23 mouse cellular contexts compared by ENCODE assay signal in genomic region chr4:134002903-134003302, GRCm38 (mm10). TPM values are rescaled to one million over a fixed set of nuclear protein-coding genes. Genes with fewer than 3 reads are reported as not detected.
DNase-seq lines count a peak whose midpoint lies in the region; ATAC-seq lines count a peak whose summit lies in the region.
"Had no signal": no experiment of that assay in that cellular context is flagged by ENCODE, and none has a peak within 500 bp of the region (broad histone marks: within the 10 kb centered on the region; RNA-seq: fewer than 3 reads in every experiment).

No protein-coding gene starts in this region.

- no peak for ATAC-seq in forebrain, embryonic 15.5 days (replicated peaks)
- peak; percentile 57 for ATAC-seq in midbrain, embryonic 11.5 days (ENCODE audit: low FRiP score)
- ATAC-seq in midbrain, embryonic 16.5 days: no peak
- ATAC-seq: activated CD4-positive, CD25-positive, alpha-beta regulatory T cell, adult 4 months; intestine, embryonic 15.5 days; Patski had no signal

- peaks cover 75% of the 10 kb centered on the region for H3K4me1 ChIP-seq in forebrain, embryonic 10.5 days
- peaks cover 21% of the 10 kb centered on the region for H3K4me1 ChIP-seq in forebrain, embryonic 15.5 days
- peaks cover 39% of the 10 kb centered on the region for H3K4me1 ChIP-seq in midbrain, embryonic 11.5 days (ENCODE audit: control insufficient read depth, insufficient read depth, low read length)
- peaks cover 11% of the 10 kb centered on the region for H3K4me1 ChIP-seq in midbrain, embryonic 16.5 days (ENCODE audit: control insufficient read depth, insufficient read depth, low read length)
- H3K4me1 ChIP-seq in embryonic facial prominence, embryonic 10.5 days: peaks cover 37% of the 10 kb centered on the region

- H3K4me2 ChIP-seq in forebrain, embryonic 15.5 days (replicated peaks): no peak overlapping the region
- H3K4me2 ChIP-seq in midbrain, embryonic 11.5 days: peak overlapping the region; percentile 19; the same call in 1 of the 2 replicates
- no peak overlapping the region for H3K4me2 ChIP-seq in midbrain, embryonic 16.5 days (ENCODE audit: low read length)
- H3K4me2 ChIP-seq: embryonic facial prominence, embryonic 15.5 days; heart, embryonic 11.5 days; heart, embryonic 15.5 days; hindbrain, embryonic 13.5 days; intestine, embryonic 15.5 days had no signal

- no peaks in the 10 kb centered on the region for H3K27me3 ChIP-seq in forebrain, embryonic 10.5 days (ENCODE audit: poor library complexity, severe bottlenecking)
- H3K27me3 ChIP-seq in forebrain, embryonic 15.5 days: no peaks in the 10 kb centered on the region
- H3K27me3 ChIP-seq in midbrain, embryonic 11.5 days (ENCODE audit: control insufficient read depth, insufficient read depth, low read length): no peaks in the 10 kb centered on the region
- H3K27me3 ChIP-seq in midbrain, embryonic 16.5 days (ENCODE audit: control insufficient read depth, insufficient read depth, low read depth, low read length): no peaks in the 10 kb centered on the region
- H3K27me3 ChIP-seq in embryonic facial prominence, embryonic 10.5 days (replicated peaks; ENCODE audit: low read depth, poor library complexity, severe bottlenecking): no peaks in the 10 kb centered on the region
- H3K27me3 ChIP-seq: embryonic facial prominence, embryonic 15.5 days; heart, embryonic 15.5 days; hindbrain, embryonic 13.5 days; intestine, embryonic 15.5 days; Patski had no signal

- no peak overlapping the region for H3K9ac ChIP-seq in forebrain, embryonic 15.5 days (replicated peaks)
- H3K9ac ChIP-seq in midbrain, embryonic 11.5 days (ENCODE audit: low read length): no peak overlapping the region
- no peak overlapping the region for H3K9ac ChIP-seq in midbrain, embryonic 16.5 days (ENCODE audit: low read depth, low read length)
- H3K9ac ChIP-seq: embryonic facial prominence, embryonic 15.5 days; heart, embryonic 15.5 days; hindbrain, embryonic 13.5 days; intestine, embryonic 15.5 days had no signal

- peaks cover 42% of the 10 kb centered on the region for H3K36me3 ChIP-seq in forebrain, embryonic 10.5 days (replicated peaks)
- no peaks in the 10 kb centered on the region for H3K36me3 ChIP-seq in forebrain, embryonic 15.5 days
- H3K36me3 ChIP-seq in midbrain, embryonic 11.5 days (ENCODE audit: control insufficient read depth, insufficient read depth, low read length): peaks cover 6% of the 10 kb centered on the region; the same call in 1 of the 2 replicates
- H3K36me3 ChIP-seq in midbrain, embryonic 16.5 days (ENCODE audit: control insufficient read depth, insufficient read depth, low read length): no peaks in the 10 kb centered on the region
- H3K36me3 ChIP-seq in embryonic facial prominence, embryonic 10.5 days (replicated peaks): peaks cover 44% of the 10 kb centered on the region
- H3K36me3 ChIP-seq: embryonic facial prominence, embryonic 15.5 days; heart, embryonic 15.5 days; intestine, embryonic 15.5 days had no signal

- DNase-seq in forebrain, embryonic 10.5 days (ENCODE audit: extremely low spot score, low spot score): peak; percentile 83
- peak; percentile 85 for DNase-seq in midbrain, embryonic 11.5 days (ENCODE audit: low spot score, missing footprints)
- peak; percentile 33 for DNase-seq in embryonic facial prominence, embryonic 10.5 days (ENCODE audit: low spot score)
- DNase-seq in frontal cortex, postnatal 14 days (ENCODE audit: low spot score in 2 of 2): no peak
- no peak for DNase-seq in Muller cell, postnatal 12 days (ENCODE audit: inconsistent ontology term)
- DNase-seq: adrenal gland, postnatal 14 days; cerebellum, adult 18-20 months; cerebellum, adult 9-11 months; cerebellum, postnatal 36 days; heart, adult 2 months; heart, postnatal 14 days; kidney, adult 18-20 months had no signal

- 18% methylated on average over 5 of the region's 5 CpGs for WGBS in forebrain, embryonic 10.5 days
- WGBS in forebrain, embryonic 15.5 days: 7% methylated on average over 5 of the region's 5 CpGs
- WGBS in midbrain, embryonic 11.5 days: 9% methylated on average over 5 of the region's 5 CpGs
- 9% methylated on average over 5 of the region's 5 CpGs for WGBS in midbrain, embryonic 16.5 days
- WGBS in embryonic facial prominence, embryonic 10.5 days: 42% methylated on average over 5 of the region's 5 CpGs

- H3K27ac ChIP-seq in forebrain, embryonic 10.5 days: peak overlapping the region; percentile 84
- no peak overlapping the region for H3K27ac ChIP-seq in forebrain, embryonic 15.5 days (replicated peaks)
- peak overlapping the region; percentile 51 for H3K27ac ChIP-seq in midbrain, embryonic 11.5 days (ENCODE audit: low read depth, low read length)
- no peak overlapping the region for H3K27ac ChIP-seq in midbrain, embryonic 16.5 days (ENCODE audit: low read length)
- no peak overlapping the region for H3K27ac ChIP-seq in embryonic facial prominence, embryonic 10.5 days (replicated peaks)
- H3K27ac ChIP-seq: embryonic facial prominence, embryonic 15.5 days; heart, adult 2 months; heart, embryonic 15.5 days; hindbrain, embryonic 13.5 days; intestine, embryonic 15.5 days had no signal

- peak overlapping the region; percentile 29; the same call in 1 of the 2 replicates for H3K4me3 ChIP-seq in forebrain, embryonic 10.5 days
- H3K4me3 ChIP-seq in forebrain, embryonic 15.5 days: no peak overlapping the region
- H3K4me3 ChIP-seq in midbrain, embryonic 11.5 days (ENCODE audit: low read depth, low read length): no peak overlapping the region
- H3K4me3 ChIP-seq in midbrain, embryonic 16.5 days (ENCODE audit: low read depth, low read length): no peak overlapping the region
- no peak overlapping the region for H3K4me3 ChIP-seq in embryonic facial prominence, embryonic 10.5 days
- H3K4me3 ChIP-seq: embryonic facial prominence, embryonic 15.5 days; erythroblast, embryonic 14.5 days; heart, adult 2 months; heart, embryonic 15.5 days; hindbrain, embryonic 13.5 days; intestine, embryonic 15.5 days had no signal

- no peaks in the 10 kb centered on the region for H3K9me3 ChIP-seq in forebrain, embryonic 10.5 days
- no peaks in the 10 kb centered on the region for H3K9me3 ChIP-seq in forebrain, embryonic 15.5 days
- H3K9me3 ChIP-seq in midbrain, embryonic 11.5 days (ENCODE audit: control insufficient read depth, low read length): no peaks in the 10 kb centered on the region
- no peaks in the 10 kb centered on the region for H3K9me3 ChIP-seq in midbrain, embryonic 16.5 days (replicated peaks; ENCODE audit: control insufficient read depth, low read length, poor library complexity, severe bottlenecking)
- H3K9me3 ChIP-seq in embryonic facial prominence, embryonic 10.5 days: no peaks in the 10 kb centered on the region
- H3K9me3 ChIP-seq: embryonic facial prominence, embryonic 15.5 days; heart, embryonic 15.5 days; hindbrain, embryonic 13.5 days; intestine, embryonic 15.5 days had no signal

RNA-seq across cellular contexts. Expression of gene Dhdds, which starts 2.2 kb away (rescaled TPM):
- 40.3 and 41.9 TPM in 2 replicates for polyA plus RNA-seq in forebrain, embryonic 10.5 days (2016; fragmentation: Nextera tagmentation; extraction: Ambion mirVana)
- 52.8 and 56.7 TPM in 2 replicates for polyA plus RNA-seq in forebrain, embryonic 15.5 days (2015; fragmentation: Nextera tagmentation; extraction: Ambion mirVana)
- polyA plus RNA-seq in midbrain, embryonic 11.5 days (2014; fragmentation: Nextera tagmentation; extraction: Ambion mirVana): 38.9 and 42.4 TPM in 2 replicates
- polyA plus RNA-seq in midbrain, embryonic 16.5 days (2015; fragmentation: Nextera tagmentation; extraction: Ambion mirVana): 45.7 and 48.6 TPM in 2 replicates
- 41.2 and 42.1 TPM in 2 replicates for polyA plus RNA-seq in embryonic facial prominence, embryonic 10.5 days (2016; fragmentation: Nextera tagmentation; extraction: Ambion mirVana)

RNA-seq across cellular contexts. Expression of gene Lin28a, which starts 15.7 kb away (rescaled TPM):
- polyA plus RNA-seq in forebrain, embryonic 10.5 days (2016; fragmentation: Nextera tagmentation; extraction: Ambion mirVana): 21.6 and 25.7 TPM in 2 replicates
- not detected in 2 replicates for polyA plus RNA-seq in forebrain, embryonic 15.5 days (2015; fragmentation: Nextera tagmentation; extraction: Ambion mirVana)
- polyA plus RNA-seq in midbrain, embryonic 11.5 days (2014; fragmentation: Nextera tagmentation; extraction: Ambion mirVana): 4.7 and 5.6 TPM in 2 replicates
- polyA plus RNA-seq in midbrain, embryonic 16.5 days (2015; fragmentation: Nextera tagmentation; extraction: Ambion mirVana): 0.37 and 0.44 TPM in 2 replicates
- polyA plus RNA-seq in embryonic facial prominence, embryonic 10.5 days (2016; fragmentation: Nextera tagmentation; extraction: Ambion mirVana): 18.7 and 24.2 TPM in 2 replicates
- polyA plus RNA-seq: activated CD4-positive, CD25-positive, alpha-beta regulatory T cell, adult 4 months; C2C12; embryonic facial prominence, embryonic 15.5 days; erythroblast, embryonic 14.5 days; heart, adult 2 months; Patski had no signal

RNA-seq across cellular contexts. Expression of gene Hmgn2, which starts 34.5 kb away (rescaled TPM):
- polyA plus RNA-seq in forebrain, embryonic 10.5 days (2016; fragmentation: Nextera tagmentation; extraction: Ambion mirVana): 3,760 and 3,774 TPM in 2 replicates
- 2,070 and 2,100 TPM in 2 replicates for polyA plus RNA-seq in forebrain, embryonic 15.5 days (2015; fragmentation: Nextera tagmentation; extraction: Ambion mirVana)
- 4,130 and 4,246 TPM in 2 replicates for polyA plus RNA-seq in midbrain, embryonic 11.5 days (2014; fragmentation: Nextera tagmentation; extraction: Ambion mirVana)
- 937 and 974 TPM in 2 replicates for polyA plus RNA-seq in midbrain, embryonic 16.5 days (2015; fragmentation: Nextera tagmentation; extraction: Ambion mirVana)
- polyA plus RNA-seq in embryonic facial prominence, embryonic 10.5 days (2016; fragmentation: Nextera tagmentation; extraction: Ambion mirVana): 2,976 and 3,167 TPM in 2 replicates

RNA-seq across cellular contexts. Expression of gene Zfp683, which starts 50.7 kb away (rescaled TPM):
- not detected in 2 replicates for polyA plus RNA-seq in forebrain, embryonic 10.5 days (2016; fragmentation: Nextera tagmentation; extraction: Ambion mirVana)
- not detected in 2 replicates for polyA plus RNA-seq in forebrain, embryonic 15.5 days (2015; fragmentation: Nextera tagmentation; extraction: Ambion mirVana)
- polyA plus RNA-seq in midbrain, embryonic 11.5 days (2014; fragmentation: Nextera tagmentation; extraction: Ambion mirVana): not detected in 2 replicates
- polyA plus RNA-seq in midbrain, embryonic 16.5 days (2015; fragmentation: Nextera tagmentation; extraction: Ambion mirVana): not detected in 2 replicates
- not detected in 2 replicates for polyA plus RNA-seq in embryonic facial prominence, embryonic 10.5 days (2016; fragmentation: Nextera tagmentation; extraction: Ambion mirVana)
- polyA plus RNA-seq: C2C12; embryonic facial prominence, embryonic 15.5 days; erythroblast, embryonic 14.5 days; heart, adult 2 months; heart, embryonic 11.5 days; heart, embryonic 15.5 days; hindbrain, embryonic 13.5 days; intestine, embryonic 15.5 days; Patski had no signal

RNA-seq across cellular contexts. Expression of gene Crybg2, which starts 57.7 kb away (rescaled TPM):
- polyA plus RNA-seq in forebrain, embryonic 10.5 days (2016; fragmentation: Nextera tagmentation; extraction: Ambion mirVana): 1.7 and 3.5 TPM in 2 replicates
- polyA plus RNA-seq in forebrain, embryonic 15.5 days (2015; fragmentation: Nextera tagmentation; extraction: Ambion mirVana): 1.0 and 1.8 TPM in 2 replicates
- polyA plus RNA-seq in midbrain, embryonic 11.5 days (2014; fragmentation: Nextera tagmentation; extraction: Ambion mirVana): 0.89 and 0.98 TPM in 2 replicates
- 3.8 and 6.6 TPM in 2 replicates for polyA plus RNA-seq in midbrain, embryonic 16.5 days (2015; fragmentation: Nextera tagmentation; extraction: Ambion mirVana)
- 4.1 and 7.1 TPM in 2 replicates for polyA plus RNA-seq in embryonic facial prominence, embryonic 10.5 days (2016; fragmentation: Nextera tagmentation; extraction: Ambion mirVana)
- polyA plus RNA-seq: C2C12; erythroblast, embryonic 14.5 days had no signal

Comparison
In these comparisons a context has a peak if more than half of its experiments do, and no peak if none do; other contexts are left out.
1. H3K27ac ChIP-seq: peak in forebrain, embryonic 10.5 days (single experiment) and midbrain, embryonic 11.5 days (single experiment); none in forebrain, embryonic 15.5 days (single experiment), midbrain, embryonic 16.5 days (single experiment) and embryonic facial prominence, embryonic 10.5 days (single experiment).
2. DNase-seq: peak in forebrain, embryonic 10.5 days (single experiment), midbrain, embryonic 11.5 days (single experiment) and embryonic facial prominence, embryonic 10.5 days (single experiment); none in frontal cortex, postnatal 14 days (0 of 2) and Muller cell, postnatal 12 days (single experiment).